Mouse (Mus musculus) bone marrow, adult 2 months (tissue): Measurements from ENCODE around the gene Taok2. TPM values are rescaled to one million over a fixed set of nuclear protein-coding genes. Genes with fewer than 3 reads are reported as not detected.

Experiments
- H3K27ac ChIP-seq: fragments of 200-500 bp; 2 replicates; pipeline ENCODE4 v1.5.1; 2012; ENCODE audit warnings: low read depth, mild to moderate bottlenecking, control low read depth, inconsistent platforms, low read length; ENCODE audit not compliant: control insufficient read depth, poor library complexity, insufficient read depth
- H3K4me1 ChIP-seq: fragments of 200-500 bp; 2 replicates; pipeline ENCODE4 v1.6.1; 2011; ENCODE audit warnings: low read length; ENCODE audit not compliant: control insufficient read depth, insufficient read depth
- H3K4me3 ChIP-seq: fragments of 200-500 bp; replicated peaks from 2 replicates; pipeline ENCODE3; 2011; ENCODE audit warnings: mild to moderate bottlenecking, low read depth, low read length, control low read depth; ENCODE audit not compliant: control insufficient read depth
- CTCF ChIP-seq: fragments of 200-500 bp; IDR thresholded peaks from 2 replicates; pipeline ENCODE4 v1.5.1; 2011; ENCODE audit warnings: low read length, control low read depth; ENCODE audit not compliant: control insufficient read depth, insufficient read depth
- POLR2A ChIP-seq: fragments of 200-500 bp; IDR thresholded peaks from 2 replicates; pipeline ENCODE4 v1.6.1; 2011; ENCODE audit warnings: low read depth, mild to moderate bottlenecking, control low read depth, low read length, borderline replicate concordance; ENCODE audit not compliant: control insufficient read depth
- WGBS: fragments of 180-500 bp; shearing (Covaris S2); methylation state at CpG from one replicate; pipeline ENCODE4 v1.1.7; 2018; 5-methylcytosine and 5-hydroxymethylcytosine counted together
- polyA plus RNA-seq: library from polyadenylated mRNA; stranded (reverse); fragments of >200 nt; gene quantifications from 2 replicates; pipeline ENCODE4 v1.2.4, GENCODE M21; 2011; ENCODE audit warnings: low replicate concordance; ENCODE audit not compliant: missing spikeins, insufficient read depth, insufficient read length

Taok2 gene
- polyA plus RNA-seq, 1 experiment, result 149 TPM

GRCm38 (mm10) chr7:126851192-126851591 lies 33.3 kb downstream of the Taok2 start:
- TF ChIP-seq CTCF (no peak), POLR2A (no peak)
- H3K4me1 ChIP-seq, result no peaks in the 10 kb centered on the region
- no peak overlapping the region for H3K4me3 ChIP-seq
- WGBS, result 80% methylated on average over 12 of the region's 12 CpGs
- no peak overlapping the region for H3K27ac ChIP-seq

- WGBS, result 79% methylated on average over 6 of the region's 6 CpGs
- Histone ChIP-seq H3K4me1 (no peaks in the 10 kb centered on the region), H3K27ac (no peak overlapping the region), H3K4me3 (no peak overlapping the region)
- no peak for TF ChIP-seq CTCF
- TF ChIP-seq POLR2A, result no peak
Observed at GRCm38 (mm10) chr7:126850161-126850560, 34.3 kb downstream of the Taok2 start.

- 17% methylated on average over 10 of the region's 10 CpGs for WGBS
- Histone ChIP-seq H3K4me3 (no peak overlapping the region), H3K4me1 (no peaks in the 10 kb centered on the region), H3K27ac (no peak overlapping the region; the same call in 1 of the 2 replicates)
- TF ChIP-seq CTCF, result no peak
- TF ChIP-seq POLR2A, result no peak
Observed at GRCm38 (mm10) chr7:126848794-126849193, 35.7 kb downstream of the Taok2 start.

GRCm38 (mm10) chr7:126847421-126848398 lies 36.8 kb downstream of the Taok2 start:
- 2% methylated on average over 74 of the region's 74 CpGs for WGBS
- TF ChIP-seq POLR2A (no peak), CTCF (no peak)

GRCm38 (mm10) chr7:126847116-126847420 lies 37.4 kb downstream of the Taok2 start, which contains the start of gene Doc2a:
Gene Doc2a, plus strand, starts transcription at chr7:126847416.
- H3K27ac ChIP-seq, result no peak within 1 kb of the TSS
- H3K4me1 ChIP-seq, result no peaks in the 10 kb centered on the region
- no peak within 1 kb of the TSS for H3K4me3 ChIP-seq
- WGBS, result 38% methylated on average over 4 of the region's 4 CpGs
- no peak for TF ChIP-seq CTCF
- TF ChIP-seq POLR2A, result no peak

More at GRCm38 (mm10) chr7:126847421-126848398, 36.8 kb downstream of the Taok2 start:
- no peak overlapping the region for H3K27ac ChIP-seq
- H3K4me3 ChIP-seq, result no peak overlapping the region
- H3K4me1 ChIP-seq, result no peaks in the 10 kb centered on the region

GRCm38 (mm10) chr7:126845516-126845915 lies 39.0 kb downstream of the Taok2 start:
- WGBS, result 88% methylated on average over 2 of the region's 2 CpGs
- TF ChIP-seq CTCF, result no peak
- no peak for TF ChIP-seq POLR2A
- no peaks in the 10 kb centered on the region for H3K4me1 ChIP-seq

GRCm38 (mm10) chr7:126843276-126843675 lies 41.2 kb downstream of the Taok2 start:
- no peak for TF ChIP-seq POLR2A
- no peak for TF ChIP-seq CTCF
- 60% methylated on average over 9 of the region's 9 CpGs for WGBS
- no peak overlapping the region for H3K27ac ChIP-seq
- no peak overlapping the region for H3K4me3 ChIP-seq
- H3K4me1 ChIP-seq, result no peaks in the 10 kb centered on the region

More at GRCm38 (mm10) chr7:126845516-126845915, 39.0 kb downstream of the Taok2 start:
- Histone ChIP-seq H3K27ac (no peak overlapping the region), H3K4me3 (no peak overlapping the region)

GRCm38 (mm10) chr7:126833294-126833693 lies 51.2 kb downstream of the Taok2 start:
- Histone ChIP-seq H3K4me3 (no peak overlapping the region), H3K4me1 (no peaks in the 10 kb centered on the region), H3K27ac (no peak overlapping the region)
- no peak for TF ChIP-seq CTCF
- no peak for TF ChIP-seq POLR2A
- WGBS, result 86% methylated on average over 1 of the region's 1 CpGs
